ENCODE assay signal across 1 mouse cellular context in the genomic region with DNA sequence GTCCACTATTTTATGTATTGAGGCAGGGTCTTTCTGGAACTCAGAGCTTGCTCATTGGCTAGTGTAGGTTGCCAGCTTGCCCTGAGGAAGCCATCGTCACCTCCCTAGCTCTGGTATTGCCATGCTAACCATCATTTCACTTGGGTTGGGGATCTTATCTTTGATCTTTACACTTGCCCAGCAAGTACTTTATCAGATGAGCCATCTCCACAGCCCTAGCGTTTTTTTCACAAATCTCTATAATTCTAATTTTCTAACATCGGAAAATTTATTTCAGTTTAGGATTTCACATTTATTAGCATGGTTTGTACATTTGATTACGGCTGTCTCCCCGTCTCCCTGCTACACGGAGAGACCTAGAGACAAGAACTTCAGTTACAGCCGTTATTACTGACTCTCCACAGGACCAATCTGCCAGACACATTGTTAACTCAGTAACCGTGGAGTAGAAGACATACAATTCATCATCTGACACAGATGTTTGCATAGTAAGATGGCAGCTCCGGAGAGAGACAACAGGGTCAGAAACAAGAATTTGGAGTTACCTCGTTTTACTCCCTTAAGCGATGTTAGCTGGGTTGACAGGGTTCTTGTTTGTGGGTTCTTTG.
TF ChIP-seq lines count a peak whose summit lies in the region.

No protein-coding gene starts in this region.

TF ChIP-seq in CH12.LX, 34 proteins besides CTCF, POLR2A, EP300 and RAD21 (continued from another document):
- TF ChIP-seq GABPA (IDR thresholded peaks at IDR 0.05; ENCODE audit: insufficient replicate concordance, low read depth, low read length) (no peak), SIN3A (IDR thresholded peaks at IDR 0.05; ENCODE audit: low read length) (no peak), BHLHE40 (IDR thresholded peaks at IDR 0.05; ENCODE audit: low read depth, low read length) (no peak), USF2 (conservative IDR thresholded peaks at IDR 0.05; ENCODE audit: low read depth, low read length) (no peak), NRF1 (IDR thresholded peaks at IDR 0.05; ENCODE audit: low read depth, low read length) (no peak)
